ENCODE assay signal across 15 mouse cellular contexts in genomic region chr16:45142565-45142964, GRCm38 (mm10). TPM values are rescaled to one million over a fixed set of nuclear protein-coding genes. Genes with fewer than 3 reads are reported as not detected.
DNase-seq lines count a peak whose midpoint lies in the region; ATAC-seq and TF ChIP-seq lines count a peak whose summit lies in the region.
"Had no signal": no experiment of that assay in that cellular context is flagged by ENCODE, and none has a peak within 500 bp of the region (broad histone marks: within the 10 kb centered on the region; RNA-seq: fewer than 3 reads in every experiment).

No protein-coding gene starts in this region.

- H3K4me3 ChIP-seq in lung, adult 2 months (replicated peaks; ENCODE audit: extremely low read depth, low read depth, low read length): no peak overlapping the region
- H3K4me3 ChIP-seq: liver, embryonic 13.5 days; midbrain, embryonic 12.5 days had no signal

- no peak for TF ChIP-seq CTCF in lung, adult 2 months (IDR thresholded peaks at IDR 0.05; ENCODE audit: insufficient read depth, low read length)

- H3K4me1 ChIP-seq in lung, adult 2 months (ENCODE audit: control insufficient read depth, insufficient read depth, low read length): no peaks in the 10 kb centered on the region
- H3K4me1 ChIP-seq: liver, embryonic 13.5 days; midbrain, embryonic 12.5 days had no signal

- WGBS in lung, adult 2 months: 82% methylated on average over 5 of the region's 5 CpGs

- intact Hi-C loops in heart, postnatal 14 days (cut with DNase I): no loop called here

- no peak for TF ChIP-seq POLR2A in lung, adult 2 months (IDR thresholded peaks at IDR 0.05; ENCODE audit: borderline replicate concordance, extremely low read depth, low read depth, low read length)

- peak; percentile 79 for DNase-seq in heart, adult 11 months
- DNase-seq in heart, postnatal 14 days: no peak
- DNase-seq in lung, postnatal 10 days: peak; percentile 9
- no peak for DNase-seq in lung, adult 2 months
- DNase-seq in NIH3T3 (ENCODE audit: low read depth): peak; percentile 50
- no peak for DNase-seq in right cerebral cortex, adult 2 months (ENCODE audit: low spot score in 2 of 2)
- no peak for DNase-seq in right cerebral cortex, postnatal 25 days
- DNase-seq: adrenal gland, postnatal 14 days; cerebellum, adult 18-20 months; kidney, adult 2 months; liver, embryonic 13.5 days; right cerebral cortex, adult 18-20 months; thymus, postnatal 25 days had no signal

- peak; percentile 98 for ATAC-seq in megakaryocyte progenitor cell, adult 5-6 weeks (replicated peaks; ENCODE audit: poor library complexity)

RNA-seq across cellular contexts. Expression of gene Slc35a5, which starts 15.9 kb away (rescaled TPM):
- 10 to 100 TPM; 12.2 to 14.1 TPM for total RNA-seq in heart, postnatal 14 days (2021)
- polyA plus RNA-seq in lung, adult 2 months (2012; rRNA removed): 11.6 and 18.9 TPM in 2 replicates
- 11.2 and 14.7 TPM in 2 replicates for total RNA-seq in megakaryocyte progenitor cell, adult 5-6 weeks (2015)
- total RNA-seq in megakaryocyte progenitor cell, adult 5-6 weeks (2017): 6.3 and 6.7 TPM in 2 replicates

RNA-seq across cellular contexts. Expression of gene Atg3, which starts 16.0 kb away (rescaled TPM):
- 10 to 100 TPM; 19.3 to 22.5 TPM for total RNA-seq in heart, postnatal 14 days (2021)
- polyA plus RNA-seq in lung, adult 2 months (2012; rRNA removed): 18.5 and 28.1 TPM in 2 replicates
- total RNA-seq in megakaryocyte progenitor cell, adult 5-6 weeks (2015): 69.3 and 79.4 TPM in 2 replicates
- 50.9 and 62.9 TPM in 2 replicates for total RNA-seq in megakaryocyte progenitor cell, adult 5-6 weeks (2017)

RNA-seq across cellular contexts. Expression of gene Ccdc80, which starts 49.4 kb away (rescaled TPM):
- 100 to 1,000 TPM in 1 of 2 experiments, 10 to 100 TPM in 1; 95.7 to 117 TPM for total RNA-seq in heart, postnatal 14 days (2021)
- polyA plus RNA-seq in lung, adult 2 months (2012; rRNA removed): 19.6 and 20.0 TPM in 2 replicates
- total RNA-seq in megakaryocyte progenitor cell, adult 5-6 weeks (2015): 0.12 and 0.32 TPM in 2 replicates
- total RNA-seq in megakaryocyte progenitor cell, adult 5-6 weeks (2017): 0.71 and 3.1 TPM in 2 replicates

Comparison
In these comparisons a context has a peak if more than half of its experiments do, and no peak if none do; other contexts are left out.
1. DNase-seq: peak in heart, adult 11 months (single experiment), lung, postnatal 10 days (single experiment) and NIH3T3 (single experiment); none in heart, postnatal 14 days (0 of 2), lung, adult 2 months (single experiment), right cerebral cortex, adult 2 months (0 of 2) and right cerebral cortex, postnatal 25 days (single experiment).
2. RNA of gene Ccdc80, which starts 49.4 kb away (total RNA-seq): 95.7 to 117 TPM in heart, postnatal 14 days; 0.12 to 3.1 TPM in megakaryocyte progenitor cell, adult 5-6 weeks; every median in the first group is over 10 times any median in the second.